Mouse (Mus musculus) liver, embryonic 14.5 days (tissue): ENCODE results near the gene Gbgt1.

ENCODE experiments used
- CTCF ChIP-seq: IDR thresholded peaks from 2 replicates; pipeline ENCODE4 v1.5.1; 2016; ENCODE audit warnings: antibody characterized with exemption, low read depth, control low read depth
- EP300 ChIP-seq: IDR thresholded peaks from 2 replicates; pipeline ENCODE4 v1.6.1; 2016; ENCODE audit warnings: antibody characterized with exemption, low read depth

DNA sequence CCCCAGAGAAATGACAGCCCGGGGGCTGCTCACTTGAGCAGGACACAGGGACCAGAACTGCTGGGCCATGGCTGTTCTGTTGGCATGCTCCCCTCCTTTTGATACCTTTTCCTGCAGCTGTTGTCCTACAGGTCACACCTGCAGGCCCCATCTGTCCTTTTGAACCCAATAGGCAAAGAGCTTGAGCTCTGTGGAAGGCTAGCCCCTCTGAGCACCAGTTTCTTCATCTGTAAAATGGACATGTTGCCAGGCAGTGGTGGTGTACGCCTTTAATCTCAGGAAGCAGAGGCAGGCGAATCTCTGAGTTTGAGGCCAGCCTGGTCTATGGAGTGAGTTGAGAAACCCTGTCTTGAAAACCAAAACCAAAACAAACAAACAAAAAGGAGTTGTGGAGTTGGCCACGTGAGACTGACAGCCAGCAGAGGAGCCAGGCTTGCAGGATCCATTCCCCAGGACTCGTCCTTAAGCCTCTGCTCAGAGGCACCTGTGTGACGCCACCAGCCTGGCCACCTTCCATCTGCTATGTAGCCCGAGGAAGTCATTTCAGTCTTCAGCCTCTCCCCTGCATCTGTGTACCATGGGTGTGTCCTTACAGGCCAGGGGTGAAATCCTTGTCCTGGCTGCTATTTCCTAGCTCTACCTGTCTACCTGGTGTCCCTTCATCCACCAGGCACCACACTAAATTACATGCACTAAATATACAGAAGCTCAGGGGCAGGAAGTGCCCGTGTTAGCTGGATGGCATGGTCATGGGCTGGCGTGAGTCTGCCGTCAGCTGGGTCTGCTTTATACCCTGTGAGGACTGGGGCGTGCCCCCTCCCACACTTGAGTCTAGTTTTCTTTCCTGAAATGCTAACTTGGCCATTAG lies 40.3 kb downstream of the Gbgt1 start:
- TF ChIP-seq CTCF (no peak), EP300 (no peak)
